Mouse (Mus musculus) limb, embryonic 10.5 days (tissue): ENCODE measurements at regions not wholly inside any gene's neighbourhood (a gene's known extent, or its start where the extent isn't known, plus 50 kb on each side); places are given as distances from the start of the nearest gene placed in this dataset.
A peak's percentile ranks its signal among the peaks of the same experiment; 100 is the strongest.

Source experiments
- DNase-seq: peaks from one replicate; pipeline ENCODE4 v3.0.0-alpha.2; 2017; ENCODE audit warnings: low spot score
- H3K27ac ChIP-seq: fragments of 300-500 bp; sonication (generic); 2 replicates; pipeline ENCODE4 v1.5.1; 2016; ENCODE audit warnings: mild to moderate bottlenecking
- H3K27me3 ChIP-seq: fragments of 300-500 bp; sonication (generic); 2 replicates; pipeline ENCODE4 v1.6.1; 2016; ENCODE audit warnings: low read depth, mild to moderate bottlenecking; ENCODE audit not compliant: poor library complexity, severe bottlenecking
- H3K36me3 ChIP-seq: fragments of 300-500 bp; sonication (generic); 2 replicates; pipeline ENCODE4 v1.6.1; 2016; ENCODE audit warnings: mild to moderate bottlenecking, moderate library complexity
- H3K4me1 ChIP-seq: fragments of 300-500 bp; sonication (generic); 2 replicates; pipeline ENCODE4 v1.6.1; 2016
- H3K4me3 ChIP-seq: fragments of 300-500 bp; sonication (generic); 2 replicates; pipeline ENCODE4 v1.5.1; 2016; ENCODE audit warnings: mild to moderate bottlenecking, moderate library complexity
- H3K9me3 ChIP-seq: fragments of 300-500 bp; sonication (generic); replicated peaks from 2 replicates; pipeline ENCODE4 v1.6.1; 2016; ENCODE audit warnings: mild to moderate bottlenecking
- WGBS: fragments of 180-500 bp; shearing (Covaris S2); methylation state at CpG from one replicate; pipeline ENCODE4 v1.1.7; 2016; 5-methylcytosine and 5-hydroxymethylcytosine counted together

- peak; percentile 36 for DNase-seq
- Histone ChIP-seq H3K27me3 (no peaks in the 10 kb centered on the region), H3K4me3 (no peak overlapping the region), H3K4me1 (peaks cover 22% of the 10 kb centered on the region), H3K9me3 (no peaks in the 10 kb centered on the region), H3K36me3 (no peaks in the 10 kb centered on the region), H3K27ac (no peak overlapping the region; the same call in 1 of the 2 replicates)
- 47% methylated on average over 20 of the region's 20 CpGs for WGBS
Observed at GRCm38 (mm10) chr1:154117688-154118373, 83.2 kb upstream of the Zfp648 start.

- H3K4me1 ChIP-seq = peaks cover 15% of the 10 kb centered on the region
- no peak overlapping the region for H3K27ac ChIP-seq
- H3K9me3 ChIP-seq = no peaks in the 10 kb centered on the region
- no peaks in the 10 kb centered on the region for H3K36me3 ChIP-seq
- peak; percentile 78 for DNase-seq
- H3K27me3 ChIP-seq = no peaks in the 10 kb centered on the region
- H3K4me3 ChIP-seq = no peak overlapping the region
- WGBS = 51% methylated on average over 10 of the region's 10 CpGs
Observed at GRCm38 (mm10) chr1:154118374-154119004, 82.5 kb upstream of the Zfp648 start.

GRCm38 (mm10) chr1:154119611-154120010 lies 81.4 kb upstream of the Zfp648 start:
- no peak overlapping the region for H3K4me3 ChIP-seq
- no peaks in the 10 kb centered on the region for H3K27me3 ChIP-seq
- no peak overlapping the region for H3K27ac ChIP-seq
- WGBS = 87% methylated on average over 5 of the region's 5 CpGs
- peaks cover 11% of the 10 kb centered on the region for H3K4me1 ChIP-seq
- no peak for DNase-seq
- no peaks in the 10 kb centered on the region for H3K9me3 ChIP-seq
- no peaks in the 10 kb centered on the region for H3K36me3 ChIP-seq

GRCm38 (mm10) chr1:154120693-154121092 lies 80.3 kb upstream of the Zfp648 start:
- H3K27me3 ChIP-seq = no peaks in the 10 kb centered on the region
- DNase-seq = no peak
- H3K4me3 ChIP-seq = no peak overlapping the region
- no peak overlapping the region for H3K27ac ChIP-seq
- no peaks in the 10 kb centered on the region for H3K36me3 ChIP-seq
- H3K9me3 ChIP-seq = no peaks in the 10 kb centered on the region
- WGBS = 61% methylated on average over 1 of the region's 1 CpGs
- H3K4me1 ChIP-seq = peaks cover 11% of the 10 kb centered on the region

GRCm38 (mm10) chr1:154124981-154125380 lies 76.0 kb upstream of the Zfp648 start:
- Histone ChIP-seq H3K4me1 (no peaks in the 10 kb centered on the region), H3K9me3 (no peaks in the 10 kb centered on the region), H3K36me3 (no peaks in the 10 kb centered on the region), H3K4me3 (no peak overlapping the region), H3K27me3 (no peaks in the 10 kb centered on the region), H3K27ac (no peak overlapping the region)
- no peak for DNase-seq

GRCm38 (mm10) chr1:154126487-154126886 lies 74.5 kb upstream of the Zfp648 start:
- no peak overlapping the region for H3K27ac ChIP-seq
- no peak overlapping the region for H3K4me3 ChIP-seq
- no peaks in the 10 kb centered on the region for H3K4me1 ChIP-seq
- no peaks in the 10 kb centered on the region for H3K36me3 ChIP-seq
- no peaks in the 10 kb centered on the region for H3K27me3 ChIP-seq
- no peak for DNase-seq
- 70% methylated on average over 4 of the region's 4 CpGs for WGBS
- no peaks in the 10 kb centered on the region for H3K9me3 ChIP-seq

GRCm38 (mm10) chr1:154139488-154139887 lies 61.5 kb upstream of the Zfp648 start:
- no peaks in the 10 kb centered on the region for H3K36me3 ChIP-seq
- no peaks in the 10 kb centered on the region for H3K4me1 ChIP-seq
- no peak overlapping the region for H3K27ac ChIP-seq
- no peak overlapping the region for H3K4me3 ChIP-seq
- 79% methylated on average over 4 of the region's 4 CpGs for WGBS
- no peaks in the 10 kb centered on the region for H3K9me3 ChIP-seq
- DNase-seq = no peak
- no peaks in the 10 kb centered on the region for H3K27me3 ChIP-seq

- no peak overlapping the region for H3K4me3 ChIP-seq
- no peaks in the 10 kb centered on the region for H3K9me3 ChIP-seq
- 63% methylated on average over 1 of the region's 1 CpGs for WGBS
- no peaks in the 10 kb centered on the region for H3K36me3 ChIP-seq
- H3K27me3 ChIP-seq = no peaks in the 10 kb centered on the region
- no peaks in the 10 kb centered on the region for H3K4me1 ChIP-seq
- DNase-seq = no peak
- H3K27ac ChIP-seq = no peak overlapping the region
Observed at GRCm38 (mm10) chr1:154143691-154144090, 57.3 kb upstream of the Zfp648 start.

GRCm38 (mm10) chr1:154147001-154147571 lies 53.9 kb upstream of the Zfp648 start:
- H3K4me3 ChIP-seq = no peak overlapping the region
- no peak overlapping the region for H3K27ac ChIP-seq
- H3K4me1 ChIP-seq = no peaks in the 10 kb centered on the region
- no peak for DNase-seq
- 91% methylated on average over 3 of the region's 3 CpGs for WGBS
- H3K27me3 ChIP-seq = no peaks in the 10 kb centered on the region
- no peaks in the 10 kb centered on the region for H3K9me3 ChIP-seq
- H3K36me3 ChIP-seq = no peaks in the 10 kb centered on the region

- Histone ChIP-seq H3K27me3 (no peaks in the 10 kb centered on the region), H3K36me3 (no peaks in the 10 kb centered on the region), H3K4me3 (no peak overlapping the region), H3K4me1 (no peaks in the 10 kb centered on the region), H3K27ac (no peak overlapping the region), H3K9me3 (no peaks in the 10 kb centered on the region)
- no peak for DNase-seq
- 84% methylated on average over 10 of the region's 10 CpGs for WGBS
Observed at GRCm38 (mm10) chr1:154148948-154149347, 52.0 kb upstream of the Zfp648 start.

- H3K27me3 ChIP-seq = no peaks in the 10 kb centered on the region
- H3K9me3 ChIP-seq = no peaks in the 10 kb centered on the region
- no peak for DNase-seq
- no peak overlapping the region for H3K27ac ChIP-seq
- no peaks in the 10 kb centered on the region for H3K4me1 ChIP-seq
- H3K36me3 ChIP-seq = no peaks in the 10 kb centered on the region
- no peak overlapping the region for H3K4me3 ChIP-seq
- WGBS = 68% methylated on average over 1 of the region's 1 CpGs
Observed at GRCm38 (mm10) chr1:154149431-154150143, 51.4 kb upstream of the Zfp648 start.

GRCm38 (mm10) chr1:154150167-154150851 lies 50.7 kb upstream of the Zfp648 start:
- no peaks in the 10 kb centered on the region for H3K27me3 ChIP-seq
- DNase-seq = peak; percentile 31
- H3K4me3 ChIP-seq = no peak overlapping the region
- 49% methylated on average over 8 of the region's 8 CpGs for WGBS
- no peaks in the 10 kb centered on the region for H3K36me3 ChIP-seq
- no peak overlapping the region for H3K27ac ChIP-seq
- no peaks in the 10 kb centered on the region for H3K4me1 ChIP-seq
- H3K9me3 ChIP-seq = no peaks in the 10 kb centered on the region
